Mouse (Mus musculus) kidney, adult 2 months (tissue): ENCODE measurements around the gene Cd79b.

Experiments used
- CTCF ChIP-seq: fragments of 200-500 bp; conservative IDR thresholded peaks from 2 replicates; pipeline ENCODE4 v1.5.1; 2011; ENCODE audit warnings: low read depth, mild to moderate bottlenecking, control low read depth, low read length, moderate library complexity, mixed read lengths; ENCODE audit not compliant: insufficient read depth, insufficient read length
- POLR2A ChIP-seq: fragments of 200-500 bp; IDR thresholded peaks from one replicate; pipeline ENCODE4 v1.6.1; 2011; ENCODE audit warnings: low read depth, low read length, control low read depth

- peak; percentile 31; the same call in 1 of the 2 replicates for TF ChIP-seq CTCF
- no peak for TF ChIP-seq POLR2A
Observed at GRCm38 (mm10) chr11:106359350-106359749, 44.8 kb upstream of the Cd79b start.
